Mouse (Mus musculus) embryo, embryonic 10.5 days (tissue): ENCODE measurements around the gene Asic2.
A peak's percentile ranks its signal among the peaks of the same experiment; 100 is the strongest.
"Not testable (repeated sequence)": the region's sequence is repeated elsewhere in the genome, so short reads cannot be mapped to it uniquely, and the experiment has no call there.

Experiments used
- DNase-seq: peaks from one replicate; pipeline ENCODE4 v3.0.0-alpha.2; 2015; ENCODE audit warnings: low spot score

Gene Asic2

GRCm38 (mm10) chr11:81328088-81328487, 640.2 kb downstream of the Asic2 start:
- DNase-seq, result no peak

GRCm38 (mm10) chr11:81323146-81323545, 645.1 kb downstream of the Asic2 start:
- no peak for DNase-seq

GRCm38 (mm10) chr11:81322466-81322865, 645.8 kb downstream of the Asic2 start:
- no peak for DNase-seq

GRCm38 (mm10) chr11:81290041-81290440, 678.2 kb downstream of the Asic2 start:
- peak; percentile 14 for DNase-seq

DNA sequence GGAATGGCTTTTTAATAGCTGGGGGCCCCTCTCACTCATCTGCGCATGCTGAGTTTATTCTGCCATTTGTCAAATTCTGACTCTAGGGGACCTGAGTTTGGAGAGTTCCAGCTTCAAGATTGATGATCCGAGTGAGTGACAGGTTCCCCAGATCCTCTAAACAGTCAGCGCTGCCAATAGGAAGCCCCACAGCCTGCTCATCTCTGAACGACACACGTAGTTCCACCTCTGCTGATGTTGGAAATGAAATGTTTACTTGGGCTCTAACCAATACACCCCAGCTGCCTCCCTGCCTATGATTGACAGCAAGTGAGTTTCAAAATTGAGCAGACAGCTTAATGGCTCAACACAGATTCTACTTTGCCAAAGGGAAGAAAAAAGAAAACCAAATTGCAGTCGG, 685.1 kb downstream of the Asic2 start:
- no peak for DNase-seq

DNA sequence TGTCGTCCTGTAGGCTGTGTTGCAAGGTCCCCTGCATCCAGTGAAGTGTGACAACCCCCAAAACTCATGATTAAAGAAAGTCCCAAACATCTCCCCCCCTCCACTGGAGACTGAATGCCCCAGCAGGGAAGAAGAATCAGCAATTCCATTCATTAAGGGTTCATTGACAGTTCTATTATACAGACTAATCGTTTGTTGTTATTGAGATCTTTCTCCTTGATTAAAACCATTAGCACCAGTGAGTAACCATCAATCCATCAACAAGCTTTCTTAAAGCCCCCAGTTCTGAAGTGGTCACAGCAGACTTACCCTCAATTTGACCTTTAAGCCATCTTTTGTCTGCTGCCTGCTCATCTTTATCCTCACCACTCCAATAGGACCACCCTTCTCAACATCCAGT, 688.2 kb downstream of the Asic2 start:
- DNase-seq, result peak; percentile 17

- no peak for DNase-seq
Observed at GRCm38 (mm10) chr11:81277406-81277805, 690.9 kb downstream of the Asic2 start.

GRCm38 (mm10) chr11:81272677-81273418, 695.4 kb downstream of the Asic2 start:
- DNase-seq, result no peak

GRCm38 (mm10) chr11:81271422-81271821, 696.8 kb downstream of the Asic2 start:
- no peak for DNase-seq

DNA sequence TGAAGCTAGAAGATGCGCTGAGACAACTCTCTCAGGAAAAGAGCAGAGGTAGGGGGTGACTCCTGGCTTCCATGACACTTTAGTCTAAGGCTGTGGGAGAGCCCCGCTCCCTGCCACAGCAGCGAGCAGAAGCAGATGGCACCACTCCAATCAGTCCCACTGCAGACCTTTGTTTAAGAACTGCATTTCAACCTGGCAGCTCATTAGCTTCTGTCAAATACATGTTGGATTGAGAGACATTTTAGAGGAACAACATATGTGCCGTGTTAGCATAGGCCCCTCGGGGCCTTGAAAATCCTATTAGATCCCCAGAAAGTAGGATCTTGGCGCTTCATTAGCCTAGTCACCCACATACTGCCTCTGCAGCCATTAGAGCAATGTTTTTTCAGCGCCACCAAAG, 697.7 kb downstream of the Asic2 start:
- DNase-seq, result peak; percentile 26

DNA sequence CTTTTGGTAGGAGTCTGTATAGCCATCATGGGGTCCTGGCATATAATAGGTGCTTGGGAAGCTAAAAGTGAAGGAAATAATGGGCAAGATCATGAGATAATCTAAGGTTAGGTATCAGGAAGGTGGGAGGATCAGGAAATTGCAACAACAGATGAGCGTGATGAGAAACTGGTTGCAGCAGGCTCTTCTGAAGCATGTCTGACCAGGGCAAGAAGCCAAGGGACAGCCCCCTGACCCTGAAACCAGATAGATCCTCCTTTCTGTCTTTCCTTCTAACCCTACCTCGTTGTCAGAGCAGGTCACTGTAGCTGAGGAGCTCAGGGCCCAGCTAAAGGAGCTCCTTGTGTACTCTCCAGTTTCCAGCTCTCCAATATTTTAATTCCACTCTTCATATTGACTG, 704.5 kb downstream of the Asic2 start:
- DNase-seq, result no peak

DNA sequence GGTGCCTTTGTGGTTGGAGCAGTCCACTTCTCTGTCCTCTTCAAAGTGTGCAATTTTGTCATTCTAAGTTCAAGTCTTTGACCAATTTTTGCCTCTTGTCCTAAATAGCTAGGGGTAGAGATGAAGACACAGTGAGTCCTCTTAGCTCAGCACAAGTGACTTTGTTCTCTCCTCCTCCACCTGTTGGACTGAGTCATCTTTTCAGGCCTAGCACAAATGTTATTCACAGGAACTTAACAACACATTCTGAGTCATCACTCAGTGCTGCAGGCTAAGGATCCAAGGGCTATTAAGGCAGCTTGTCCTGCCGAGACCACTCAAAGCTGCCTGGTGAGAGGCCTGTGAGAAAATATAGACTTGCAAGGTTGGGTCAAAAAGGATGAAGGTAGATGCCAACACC, 705.1 kb downstream of the Asic2 start:
- DNase-seq, result no peak

GRCm38 (mm10) chr11:81261259-81261658, 707.0 kb downstream of the Asic2 start:
- DNase-seq, result no peak

- not testable (repeated sequence) for DNase-seq
Observed at GRCm38 (mm10) chr11:81241183-81241582, 727.1 kb downstream of the Asic2 start.

- peak; percentile 66 for DNase-seq
Observed at GRCm38 (mm10) chr11:81239966-81240681, 728.1 kb downstream of the Asic2 start.

GRCm38 (mm10) chr11:81239091-81239490, 729.2 kb downstream of the Asic2 start:
- peak; percentile 1 for DNase-seq

- no peak for DNase-seq
Observed at GRCm38 (mm10) chr11:81236070-81236469, 732.2 kb downstream of the Asic2 start.

DNA sequence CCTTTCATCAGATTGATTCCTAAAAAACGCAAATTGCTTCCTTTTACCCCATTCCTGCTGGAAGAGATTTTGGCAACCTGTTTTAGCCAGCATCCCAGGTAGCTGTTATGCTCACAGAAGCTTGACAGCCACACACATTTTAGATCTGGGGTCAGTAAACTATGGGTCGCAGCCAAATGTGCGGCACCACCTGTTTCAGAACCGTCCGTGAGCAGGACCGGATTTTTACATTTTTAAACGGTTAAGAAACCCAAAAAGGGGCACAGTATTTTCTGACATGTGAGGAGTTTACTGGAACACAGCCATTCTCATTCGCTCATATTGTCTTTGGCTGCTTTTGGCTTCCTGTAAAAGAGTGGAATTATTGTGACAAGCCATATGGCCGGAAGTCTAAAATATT, 744.9 kb downstream of the Asic2 start:
- no peak for DNase-seq

GRCm38 (mm10) chr11:81220786-81221185, 747.5 kb downstream of the Asic2 start:
- no peak for DNase-seq

DNA sequence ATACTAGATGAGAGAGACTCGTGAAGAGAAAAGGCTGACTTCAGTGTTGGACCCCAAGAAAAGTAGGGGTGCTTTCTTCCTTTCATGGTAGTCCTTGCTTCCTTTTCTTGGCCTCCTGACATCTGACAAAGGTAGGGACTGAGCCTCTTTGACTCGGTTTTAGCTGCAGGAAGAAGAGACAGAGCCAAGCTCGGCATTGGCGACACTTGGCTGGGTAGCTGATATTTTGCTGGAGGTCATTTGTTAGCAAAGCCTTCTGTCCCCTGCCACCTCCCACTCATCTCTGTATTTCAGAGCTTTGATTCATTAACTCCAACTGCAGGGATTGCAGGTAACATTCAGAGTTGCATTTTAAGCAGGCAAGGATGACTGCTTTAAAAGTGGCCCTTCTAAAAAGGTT, 762.8 kb downstream of the Asic2 start:
- no peak for DNase-seq

- DNase-seq, result no peak
Observed at GRCm38 (mm10) chr11:81202578-81202977, 765.7 kb downstream of the Asic2 start.

- DNase-seq, result peak; percentile 71
Observed at GRCm38 (mm10) chr11:81193856-81194255, 774.4 kb downstream of the Asic2 start.

GRCm38 (mm10) chr11:81192155-81192554, 776.1 kb downstream of the Asic2 start:
- DNase-seq, result no peak

- DNase-seq, result no peak
Observed at GRCm38 (mm10) chr11:81189103-81189502, 779.2 kb downstream of the Asic2 start.
